Mouse (Mus musculus) ES-Bruce4 (cell line): Measurements from ENCODE around the gene Pllp.

ENCODE experiments used
- CTCF ChIP-seq: IDR thresholded peaks from one replicate; pipeline ENCODE4 v1.8.1; 2011; ENCODE audit warnings: low read depth, low read length
- POLR2A ChIP-seq: IDR thresholded peaks from one replicate; pipeline ENCODE4 v1.8.1; 2011; ENCODE audit warnings: low read length; ENCODE audit not compliant: insufficient read depth

- TF ChIP-seq POLR2A (no peak), CTCF (no peak)
Observed at GRCm38 (mm10) chr8:94695341-94695993, 611 bp downstream of the Pllp start.
